Comparison of ENCODE assay signal across 29 mouse cellular contexts in the genomic region with DNA sequence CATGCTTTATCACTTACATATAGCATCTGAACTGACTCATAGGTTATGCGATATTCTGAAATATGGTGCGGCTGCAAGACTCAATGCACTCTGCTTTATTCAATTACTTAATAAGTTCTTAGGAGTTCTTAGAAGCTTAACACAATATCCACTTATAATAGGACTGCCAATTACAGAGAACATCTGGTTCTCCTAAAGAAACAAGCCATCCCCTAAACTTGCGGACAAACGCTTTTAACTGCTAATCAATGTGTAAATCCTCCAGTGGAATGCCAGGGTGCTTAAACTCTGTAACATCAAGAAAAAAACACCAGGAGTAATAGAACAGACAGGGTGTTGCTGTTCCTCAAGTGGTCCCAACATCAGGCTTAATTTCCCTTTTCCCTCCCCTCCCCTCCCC.
DNase-seq lines count a peak whose midpoint lies in the region; ATAC-seq and TF ChIP-seq lines count a peak whose summit lies in the region.
"Had no signal": no experiment of that assay in that cellular context is flagged by ENCODE, and none has a peak within 500 bp of the region (broad histone marks: within the 10 kb centered on the region; RNA-seq: fewer than 3 reads in every experiment).

No protein-coding gene starts in this region.

- 7% methylated on average over 4 of the region's 4 CpGs for WGBS in forebrain, embryonic 12.5 days
- WGBS in forebrain, postnatal 0 days, result 14% methylated on average over 4 of the region's 4 CpGs
- WGBS in midbrain, embryonic 11.5 days, result 13% methylated on average over 4 of the region's 4 CpGs
- 19% methylated on average over 4 of the region's 4 CpGs for WGBS in midbrain, embryonic 15.5 days

- H3K9ac ChIP-seq in forebrain, embryonic 12.5 days, result no peak overlapping the region
- no peak overlapping the region for H3K9ac ChIP-seq in forebrain, postnatal 0 days
- no peak overlapping the region for H3K9ac ChIP-seq in midbrain, embryonic 11.5 days (ENCODE audit: low read length)
- H3K9ac ChIP-seq in midbrain, embryonic 15.5 days, result no peak overlapping the region
- H3K9ac ChIP-seq: heart, embryonic 13.5 days; hindbrain, embryonic 15.5 days; kidney, embryonic 15.5 days; liver, embryonic 12.5 days; liver, postnatal 0 days had no signal

- no peak overlapping the region for H3K4me3 ChIP-seq in forebrain, embryonic 12.5 days (replicated peaks)
- no peak overlapping the region for H3K4me3 ChIP-seq in forebrain, postnatal 0 days (ENCODE audit: low read depth, low read length)
- H3K4me3 ChIP-seq in midbrain, embryonic 11.5 days (ENCODE audit: low read depth, low read length), result no peak overlapping the region
- H3K4me3 ChIP-seq in midbrain, embryonic 15.5 days, result no peak overlapping the region
- H3K4me3 ChIP-seq: erythroblast, embryonic 14.5 days; gastrocnemius, adult 2 months; heart, adult 2 months; kidney, embryonic 15.5 days; liver, embryonic 12.5 days had no signal

- peak overlapping the region; percentile 48 for H3K4me2 ChIP-seq in forebrain, embryonic 12.5 days
- H3K4me2 ChIP-seq in forebrain, postnatal 0 days (ENCODE audit: low read depth), result no peak overlapping the region
- no peak overlapping the region for H3K4me2 ChIP-seq in midbrain, embryonic 11.5 days
- H3K4me2 ChIP-seq in midbrain, embryonic 15.5 days, result no peak overlapping the region
- H3K4me2 ChIP-seq: liver, embryonic 12.5 days had no signal

- ATAC-seq in forebrain, embryonic 12.5 days (ENCODE audit: low FRiP score), result peak; percentile 30; the same call in 1 of the 2 replicates
- no peak for ATAC-seq in forebrain, postnatal 0 days
- no peak for ATAC-seq in midbrain, embryonic 11.5 days (ENCODE audit: low FRiP score)
- no peak for ATAC-seq in midbrain, embryonic 15.5 days (replicated peaks)
- ATAC-seq in inflammation-experienced regulatory T-cells, adult 6 months, result no peak
- ATAC-seq: CD4-positive, CD25-positive, alpha-beta regulatory T cell, adult 4 months; liver, embryonic 12.5 days; liver, postnatal 0 days had no signal

- no peaks in the 10 kb centered on the region for H3K36me3 ChIP-seq in forebrain, embryonic 12.5 days (replicated peaks)
- H3K36me3 ChIP-seq in forebrain, postnatal 0 days (ENCODE audit: insufficient read depth), result no peaks in the 10 kb centered on the region
- no peaks in the 10 kb centered on the region for H3K36me3 ChIP-seq in midbrain, embryonic 11.5 days (ENCODE audit: control insufficient read depth, insufficient read depth, low read length)
- no peaks in the 10 kb centered on the region for H3K36me3 ChIP-seq in midbrain, embryonic 15.5 days (replicated peaks)
- H3K36me3 ChIP-seq: heart, embryonic 13.5 days; hindbrain, embryonic 10.5 days; hindbrain, embryonic 15.5 days; kidney, embryonic 15.5 days; liver, embryonic 12.5 days had no signal

- H3K27ac ChIP-seq in forebrain, embryonic 12.5 days, result no peak overlapping the region
- no peak overlapping the region for H3K27ac ChIP-seq in forebrain, postnatal 0 days (ENCODE audit: low read depth, low read length)
- H3K27ac ChIP-seq in midbrain, embryonic 11.5 days (ENCODE audit: low read depth, low read length), result no peak overlapping the region
- no peak overlapping the region for H3K27ac ChIP-seq in midbrain, embryonic 15.5 days
- H3K27ac ChIP-seq: forebrain, embryonic 13.5 days; heart, adult 2 months; heart, embryonic 13.5 days; hindbrain, embryonic 15.5 days; liver, embryonic 12.5 days; macrophage had no signal

- peaks cover 26% of the 10 kb centered on the region for H3K4me1 ChIP-seq in forebrain, embryonic 12.5 days
- H3K4me1 ChIP-seq in forebrain, postnatal 0 days (ENCODE audit: insufficient read depth), result peaks cover 7% of the 10 kb centered on the region; the same call in 1 of the 2 replicates
- H3K4me1 ChIP-seq in midbrain, embryonic 11.5 days (ENCODE audit: control insufficient read depth, insufficient read depth, low read length), result peaks cover 18% of the 10 kb centered on the region
- H3K4me1 ChIP-seq in midbrain, embryonic 15.5 days, result peaks cover 13% of the 10 kb centered on the region
- H3K4me1 ChIP-seq: liver, embryonic 12.5 days had no signal

- no peaks in the 10 kb centered on the region for H3K9me3 ChIP-seq in forebrain, embryonic 12.5 days
- H3K9me3 ChIP-seq in forebrain, postnatal 0 days (ENCODE audit: low read length), result no peaks in the 10 kb centered on the region
- no peaks in the 10 kb centered on the region for H3K9me3 ChIP-seq in midbrain, embryonic 11.5 days (ENCODE audit: control insufficient read depth, low read length)
- H3K9me3 ChIP-seq in midbrain, embryonic 15.5 days, result no peaks in the 10 kb centered on the region
- H3K9me3 ChIP-seq: forebrain, embryonic 13.5 days; heart, embryonic 13.5 days; hindbrain, embryonic 10.5 days; hindbrain, embryonic 15.5 days; kidney, embryonic 15.5 days; liver, embryonic 12.5 days had no signal

- peaks cover 18% of the 10 kb centered on the region for H3K27me3 ChIP-seq in forebrain, embryonic 12.5 days
- no peaks in the 10 kb centered on the region for H3K27me3 ChIP-seq in forebrain, postnatal 0 days (ENCODE audit: insufficient read depth, low read length)
- H3K27me3 ChIP-seq in midbrain, embryonic 11.5 days (ENCODE audit: control insufficient read depth, insufficient read depth, low read length), result no peaks in the 10 kb centered on the region
- H3K27me3 ChIP-seq in midbrain, embryonic 15.5 days (replicated peaks), result no peaks in the 10 kb centered on the region
- H3K27me3 ChIP-seq: forebrain, embryonic 13.5 days; kidney, embryonic 15.5 days; liver, embryonic 12.5 days had no signal

- TF ChIP-seq CTCF in forebrain, postnatal 0 days (IDR thresholded peaks at IDR 0.05; ENCODE audit: low read depth), result no peak

- DNase-seq in forebrain, postnatal 0 days, result no peak
- DNase-seq in midbrain, embryonic 11.5 days (ENCODE audit: low spot score, missing footprints), result peak; percentile 75
- DNase-seq in forelimb bud, embryonic 11.5 days (ENCODE audit: low read depth, low spot score), result peak; percentile 53
- no peak for DNase-seq in ovary, postnatal 10 days (ENCODE audit: low spot score)
- DNase-seq: adrenal gland, postnatal 14 days; cerebellum, adult 11-12 months; cerebellum, adult 9-11 months; gastrocnemius, adult 2 months; gastrocnemius, postnatal 36 days; heart, postnatal 10 days; kidney, adult 18-20 months; kidney, postnatal 25 days; liver, postnatal 0 days; lung, postnatal 10 days; thymus, adult 2 months; thymus, postnatal 36 days had no signal

Comparison
In these comparisons a context has a peak if more than half of its experiments do, and no peak if none do; other contexts are left out.
1. DNase-seq: peak in midbrain, embryonic 11.5 days (single experiment) and forelimb bud, embryonic 11.5 days (single experiment); none in forebrain, postnatal 0 days (single experiment) and ovary, postnatal 10 days (single experiment).